Mouse (Mus musculus): ENCODE data around the gene Rhbdl1.

- TF ChIP-seq CTCF (IDR thresholded peaks at IDR 0.05; ENCODE audit: borderline replicate concordance, control insufficient read depth, extremely low read depth, insufficient read depth, low read length, poor library complexity) (no peak), POLR2A (IDR thresholded peaks at IDR 0.05; ENCODE audit: control insufficient read depth, extremely low read depth, insufficient read depth, low read length, poor library complexity) (no peak)
Observed at GRCm38 (mm10) chr17:25866172-25866571, 29.1 kb upstream of the Rhbdl1 start.

Data from thymus, adult 2 months (tissue).